Mouse (Mus musculus) midbrain, embryonic 14.5 days (tissue): ENCODE measurements around the gene Lyrm7. TPM values are rescaled to one million over a fixed set of nuclear protein-coding genes. Genes with fewer than 3 reads are reported as not detected.

Experiments used
- ATAC-seq: fragments of 200-750 bp; cut with Nextera tagmentation; 2 replicates; pipeline ENCODE4 v1.8.0; 2017; ENCODE audit warnings: moderate number of reproducible peaks, moderate library complexity; ENCODE audit not compliant: low FRiP score, low TSS enrichment
- DNase-seq: peaks from one replicate; pipeline ENCODE4 v3.0.0-alpha.2; 2015
- H3K27ac ChIP-seq: fragments of 300-500 bp; sonication (generic); replicated peaks from 2 replicates; pipeline ENCODE4 v1.5.1; 2014; ENCODE audit warnings: mild to moderate bottlenecking, low read depth, low read length, moderate library complexity
- H3K27me3 ChIP-seq: fragments of 300-500 bp; sonication (generic); 2 replicates; pipeline ENCODE4 v1.6.1; 2014; ENCODE audit warnings: low read length, control low read depth, mixed read lengths; ENCODE audit not compliant: control insufficient read depth, insufficient read depth
- H3K36me3 ChIP-seq: fragments of 300-500 bp; sonication (generic); 2 replicates; pipeline ENCODE4 v1.6.1; 2014; ENCODE audit warnings: low read length, control low read depth; ENCODE audit not compliant: control insufficient read depth, insufficient read depth
- H3K4me1 ChIP-seq: fragments of 300-500 bp; sonication (generic); 2 replicates; pipeline ENCODE4 v1.6.1; 2014; ENCODE audit warnings: mild to moderate bottlenecking, antibody characterized with exemption, low read length, control low read depth; ENCODE audit not compliant: control insufficient read depth, insufficient read depth
- H3K4me2 ChIP-seq: fragments of 300-500 bp; sonication (generic); 2 replicates; pipeline ENCODE4 v1.6.1; 2014; ENCODE audit warnings: mild to moderate bottlenecking, low read length, moderate library complexity
- H3K4me3 ChIP-seq: fragments of 300-500 bp; sonication (generic); replicated peaks from 2 replicates; pipeline ENCODE4 v1.5.1; 2014; ENCODE audit warnings: low read depth, low read length
- H3K9ac ChIP-seq: fragments of 300-500 bp; sonication (generic); replicated peaks from 2 replicates; pipeline ENCODE4 v1.6.1; 2014; ENCODE audit warnings: mild to moderate bottlenecking, low read length, moderate library complexity
- H3K9me3 ChIP-seq: fragments of 300-500 bp; sonication (generic); 2 replicates; pipeline ENCODE4 v1.6.1; 2016; ENCODE audit warnings: low read length, control low read depth, mixed read lengths; ENCODE audit not compliant: control insufficient read depth
- WGBS: fragments of 180-500 bp; shearing (Covaris S2); extraction: QIAGEN DNeasy Blood & Tissue Kit; methylation state at CpG from one replicate; pipeline ENCODE4 v1.1.7; 2014; 5-methylcytosine and 5-hydroxymethylcytosine counted together
- polyA plus RNA-seq: library from polyadenylated mRNA; unstranded; fragments of >200 nt; fragmentation: Nextera tagmentation; extraction: Ambion mirVana; gene quantifications from 2 replicates; pipeline ENCODE4 v1.2.1, GENCODE M21; 2014

Gene Lyrm7
- polyA plus RNA-seq, 1 experiment from 2014 or later, result 15.6 TPM

DNA sequence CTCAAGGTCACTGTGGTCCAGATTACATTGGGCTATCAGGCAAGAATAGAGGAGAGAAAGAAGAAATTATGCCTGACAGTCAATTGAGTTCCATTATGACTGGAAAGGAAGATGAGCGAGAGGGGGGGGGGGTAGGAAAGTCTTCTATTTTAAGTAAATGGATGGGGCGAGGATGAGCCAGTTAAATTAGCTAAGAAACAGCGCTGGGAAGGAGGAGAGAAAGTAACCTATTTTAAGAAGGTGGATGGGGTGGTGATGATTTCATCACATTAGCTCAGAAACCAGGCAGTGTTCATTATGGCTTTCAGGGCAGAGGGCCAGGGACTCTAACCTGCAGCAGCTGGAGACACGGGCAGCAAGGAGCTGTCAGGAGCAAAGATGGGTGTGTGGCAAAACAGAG lies 37.2 kb downstream of the Lyrm7 start:
- H3K9ac ChIP-seq, result no peak overlapping the region
- no peaks in the 10 kb centered on the region for H3K36me3 ChIP-seq
- no peak overlapping the region for H3K4me3 ChIP-seq
- no peak overlapping the region for H3K27ac ChIP-seq
- 92% methylated on average over 4 of the region's 4 CpGs for WGBS
- no peaks in the 10 kb centered on the region for H3K9me3 ChIP-seq
- H3K27me3 ChIP-seq, result no peaks in the 10 kb centered on the region
- DNase-seq (no peak), ATAC-seq (no peak)
- H3K4me1 ChIP-seq, result no peaks in the 10 kb centered on the region
- H3K4me2 ChIP-seq, result no peak overlapping the region

DNA sequence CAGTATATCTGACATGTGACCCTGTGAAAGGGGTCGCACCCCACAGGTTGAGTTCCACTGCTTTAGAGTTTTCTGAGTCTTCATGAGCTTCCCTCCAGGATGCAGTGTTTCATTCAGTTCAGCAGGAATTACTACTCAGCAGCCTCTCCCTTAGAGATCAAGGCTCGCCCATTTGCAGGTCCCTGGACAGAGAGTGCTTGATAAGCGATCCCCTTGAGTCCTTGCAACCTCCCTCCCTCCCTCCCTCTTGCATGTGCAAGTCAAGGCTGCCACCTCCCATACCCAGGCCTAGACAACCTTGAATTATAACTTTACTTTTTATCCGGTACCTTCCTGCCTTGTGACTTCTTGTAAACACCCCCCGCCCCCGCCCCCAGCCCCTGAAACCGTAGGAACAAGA lies 41.2 kb downstream of the Lyrm7 start:
- Histone ChIP-seq H3K4me3 (no peak overlapping the region), H3K36me3 (no peaks in the 10 kb centered on the region), H3K9me3 (no peaks in the 10 kb centered on the region), H3K4me1 (0 out of 2 replicates have a peak, but pooled peaks cover 3% of the 10 kb centered on the region), H3K27ac (no peak overlapping the region), H3K4me2 (no peak overlapping the region), H3K9ac (no peak overlapping the region), H3K27me3 (no peaks in the 10 kb centered on the region)
- ATAC-seq, result no peak
- DNase-seq, result no peak
- WGBS, result 70% methylated on average over 7 of the region's 7 CpGs

DNA sequence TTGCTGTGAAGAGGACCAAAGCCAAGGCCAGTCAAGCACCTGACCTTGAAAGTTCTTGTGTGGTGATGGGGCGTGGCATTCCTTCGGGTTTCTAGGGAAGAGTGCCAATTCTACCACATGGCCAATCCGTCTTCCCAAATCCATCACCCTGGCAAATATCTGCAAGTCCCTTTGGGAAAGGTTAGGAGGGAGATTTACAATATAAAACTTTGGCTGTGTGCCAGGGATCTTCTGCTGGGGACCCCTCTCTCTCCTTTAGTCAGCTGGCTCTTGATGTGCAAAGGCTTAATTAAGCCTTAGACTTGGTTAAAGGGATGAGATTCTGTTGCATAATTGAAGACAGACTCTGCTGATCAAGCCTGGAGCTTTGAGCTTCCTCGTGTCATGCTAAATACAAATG lies 43.3 kb downstream of the Lyrm7 start:
- Histone ChIP-seq H3K4me2 (no peak overlapping the region), H3K9me3 (no peaks in the 10 kb centered on the region), H3K36me3 (no peaks in the 10 kb centered on the region), H3K27me3 (no peaks in the 10 kb centered on the region), H3K27ac (no peak overlapping the region), H3K9ac (no peak overlapping the region), H3K4me1 (peaks cover 10% of the 10 kb centered on the region), H3K4me3 (no peak overlapping the region)
- DNase-seq, result peak; percentile 52
- ATAC-seq, result no peak
- WGBS, result 52% methylated on average over 4 of the region's 4 CpGs

DNA sequence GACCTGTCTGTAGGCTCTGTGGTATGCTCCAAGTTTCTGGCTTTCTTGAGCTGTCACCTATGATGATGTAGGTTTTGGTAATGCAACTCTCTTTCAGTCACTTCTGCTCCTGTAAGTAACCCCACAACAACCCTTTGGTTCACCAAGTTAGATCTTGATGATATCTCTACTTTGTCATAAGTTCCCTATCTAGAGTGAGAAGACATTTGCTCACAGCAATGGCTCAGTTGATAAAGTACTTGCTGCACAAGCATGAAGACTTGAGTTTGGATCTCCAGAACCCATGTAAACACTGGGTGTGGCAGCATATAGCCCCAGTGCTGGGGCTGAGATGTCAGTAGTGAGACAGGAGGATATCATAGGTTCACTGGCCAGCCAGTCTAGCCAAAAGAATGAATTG lies 45.1 kb downstream of the Lyrm7 start:
- Histone ChIP-seq H3K4me2 (no peak overlapping the region), H3K4me1 (peaks cover 10% of the 10 kb centered on the region), H3K4me3 (no peak overlapping the region), H3K27ac (no peak overlapping the region), H3K27me3 (no peaks in the 10 kb centered on the region), H3K9ac (no peak overlapping the region), H3K36me3 (no peaks in the 10 kb centered on the region), H3K9me3 (no peaks in the 10 kb centered on the region)
- DNase-seq (no peak), ATAC-seq (no peak)

DNA sequence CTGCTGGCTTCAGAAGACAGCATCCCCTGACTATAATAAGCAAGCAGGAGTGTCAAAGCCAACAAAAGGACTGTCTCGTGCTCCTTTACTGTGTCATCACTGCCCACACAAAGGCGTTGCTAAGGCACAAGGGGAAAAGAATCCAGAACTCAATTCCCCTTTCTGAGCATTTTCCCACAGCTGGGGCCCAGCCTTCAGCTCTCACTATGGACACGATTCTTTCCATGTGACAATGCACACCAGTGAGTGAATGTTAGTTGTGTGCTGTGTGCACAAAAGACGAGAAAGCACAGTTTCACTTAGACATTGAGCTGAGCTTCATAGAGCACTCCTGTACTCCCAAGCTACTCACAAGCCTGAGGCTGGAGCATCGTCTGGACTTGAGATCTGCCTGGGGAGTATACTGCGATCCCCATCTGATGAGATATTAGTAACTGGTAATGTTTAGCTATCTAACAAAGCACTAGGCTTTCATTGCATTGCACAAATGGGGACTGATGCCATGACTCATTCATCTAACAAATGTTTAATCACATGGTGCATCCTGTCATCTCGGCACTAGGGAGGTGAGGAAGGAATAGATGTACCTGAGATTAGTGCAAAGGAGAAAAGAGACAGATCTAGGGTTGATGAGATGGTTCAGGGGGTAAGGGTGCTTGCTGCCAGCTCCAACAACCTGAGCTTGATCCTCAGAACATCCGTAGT lies 47.8 kb downstream of the Lyrm7 start:
- H3K9me3 ChIP-seq, result no peaks in the 10 kb centered on the region
- ATAC-seq (peak; percentile 66; the same call in 1 of the 2 replicates), DNase-seq (peak; percentile 75)
- 8% methylated on average over 8 of the region's 8 CpGs for WGBS
- no peaks in the 10 kb centered on the region for H3K27me3 ChIP-seq
- no peak overlapping the region for H3K4me3 ChIP-seq
- peaks cover 10% of the 10 kb centered on the region for H3K4me1 ChIP-seq
- H3K9ac ChIP-seq, result no peak overlapping the region
- no peaks in the 10 kb centered on the region for H3K36me3 ChIP-seq
- H3K27ac ChIP-seq, result peak overlapping the region; percentile 64
- H3K4me2 ChIP-seq, result no peak overlapping the region

DNA sequence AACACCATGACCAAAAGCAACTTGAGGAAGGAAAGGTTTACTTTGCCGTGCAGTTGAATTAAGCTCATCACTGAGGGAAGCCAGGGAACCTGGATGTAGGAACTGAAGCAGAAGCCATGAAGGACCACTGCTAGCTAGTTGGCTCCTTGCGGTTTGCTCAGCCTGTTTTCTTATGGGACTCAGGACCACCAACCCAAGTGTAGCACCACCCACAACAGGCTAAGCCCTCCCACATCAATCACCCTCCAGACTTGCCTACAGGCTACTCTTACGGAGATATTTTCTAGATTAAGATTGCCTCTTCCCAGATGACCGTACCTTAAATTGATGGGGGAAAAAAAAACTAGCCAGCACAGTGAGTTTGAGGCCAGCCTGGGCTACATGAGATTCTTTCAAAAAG lies 48.4 kb downstream of the Lyrm7 start:
- no peaks in the 10 kb centered on the region for H3K36me3 ChIP-seq
- no peaks in the 10 kb centered on the region for H3K9me3 ChIP-seq
- no peak overlapping the region for H3K4me3 ChIP-seq
- H3K27ac ChIP-seq, result no peak overlapping the region; the same call in 1 of the 2 replicates
- WGBS, result 10% methylated on average over 4 of the region's 4 CpGs
- H3K27me3 ChIP-seq, result no peaks in the 10 kb centered on the region
- no peak overlapping the region for H3K9ac ChIP-seq
- DNase-seq (no peak), ATAC-seq (no peak)
- H3K4me1 ChIP-seq, result peaks cover 7% of the 10 kb centered on the region
- H3K4me2 ChIP-seq, result no peak overlapping the region

DNA sequence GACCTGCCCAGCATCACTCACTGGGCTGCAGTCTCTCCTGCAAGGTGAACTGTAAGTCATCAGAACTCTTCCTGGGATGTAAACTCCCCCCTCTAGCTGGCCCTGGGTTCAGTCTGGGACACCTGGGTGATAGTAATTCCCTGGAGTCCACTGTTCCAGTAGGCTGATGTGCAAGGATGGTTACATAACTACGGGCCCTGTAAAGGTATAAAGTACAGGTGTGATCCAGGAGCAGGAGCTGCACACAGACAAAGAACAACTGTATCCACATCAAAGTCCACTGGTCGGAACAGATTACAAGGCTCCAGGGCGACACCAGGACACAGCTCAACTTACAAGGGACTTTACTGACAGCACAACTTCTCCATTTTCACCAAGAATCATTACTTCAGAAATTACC lies 49.7 kb downstream of the Lyrm7 start:
- Histone ChIP-seq H3K27ac (no peak overlapping the region), H3K27me3 (no peaks in the 10 kb centered on the region), H3K4me2 (no peak overlapping the region), H3K9ac (no peak overlapping the region), H3K4me3 (no peak overlapping the region), H3K4me1 (peaks cover 7% of the 10 kb centered on the region), H3K9me3 (no peaks in the 10 kb centered on the region), H3K36me3 (no peaks in the 10 kb centered on the region)
- 84% methylated on average over 3 of the region's 3 CpGs for WGBS
- DNase-seq, result no peak
- no peak for ATAC-seq

DNA sequence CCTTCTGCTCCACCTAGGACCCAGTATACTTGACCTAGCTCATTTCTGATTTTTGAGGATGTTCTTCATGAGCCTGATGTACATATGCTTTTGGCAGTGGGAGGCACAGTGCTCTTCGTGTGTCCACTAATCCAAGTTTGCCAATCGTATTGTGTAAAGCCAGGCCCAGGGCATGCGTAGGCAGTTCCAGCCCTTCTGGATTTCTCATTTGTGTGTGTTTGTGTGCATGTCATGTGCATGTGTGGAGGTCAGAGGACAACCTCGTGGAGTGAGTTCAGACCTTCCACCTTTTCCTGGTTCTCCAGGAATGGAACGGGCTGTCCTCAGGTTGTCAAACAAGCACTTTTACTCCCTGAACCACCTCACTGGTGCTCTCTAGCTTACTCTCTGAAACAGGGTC lies 51.1 kb downstream of the Lyrm7 start:
- H3K9me3 ChIP-seq, result no peaks in the 10 kb centered on the region
- DNase-seq (no peak), ATAC-seq (no peak)
- WGBS, result 91% methylated on average over 5 of the region's 5 CpGs
- H3K27me3 ChIP-seq, result no peaks in the 10 kb centered on the region
- no peak overlapping the region for H3K4me3 ChIP-seq
- H3K4me2 ChIP-seq, result no peak overlapping the region
- H3K36me3 ChIP-seq, result no peaks in the 10 kb centered on the region
- H3K4me1 ChIP-seq, result peaks cover 7% of the 10 kb centered on the region
- no peak overlapping the region for H3K27ac ChIP-seq
- no peak overlapping the region for H3K9ac ChIP-seq

DNA sequence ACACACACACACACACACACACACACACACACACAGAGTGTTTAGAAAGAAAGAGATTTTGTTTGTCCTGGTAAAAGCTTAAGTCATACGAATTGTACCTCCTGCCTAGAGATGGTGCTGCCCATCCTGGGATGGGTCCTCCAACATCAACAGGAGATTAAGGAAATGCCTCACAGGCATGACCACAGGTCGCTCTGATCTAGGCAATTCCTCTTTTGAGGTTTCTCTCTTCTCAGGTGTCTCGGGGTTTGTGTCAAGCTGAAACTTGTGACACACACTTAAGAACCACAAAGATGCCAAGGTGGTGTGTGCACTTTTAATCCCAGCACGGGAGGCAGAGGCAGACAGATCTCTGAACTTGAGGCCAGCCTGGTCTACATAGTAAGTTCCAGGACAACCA lies 52.5 kb downstream of the Lyrm7 start:
- Histone ChIP-seq H3K9ac (no peak overlapping the region), H3K36me3 (no peaks in the 10 kb centered on the region), H3K27me3 (no peaks in the 10 kb centered on the region), H3K9me3 (no peaks in the 10 kb centered on the region), H3K27ac (no peak overlapping the region), H3K4me3 (no peak overlapping the region), H3K4me1 (peaks cover 5% of the 10 kb centered on the region), H3K4me2 (no peak overlapping the region)
- DNase-seq (no peak), ATAC-seq (no peak)
- WGBS, result 87% methylated on average over 4 of the region's 4 CpGs
